Mouse (Mus musculus) layer of hippocampus, adult 11-12 months (tissue): ENCODE measurements at regions not wholly inside any gene's neighbourhood (a gene's known extent, or its start where the extent isn't known, plus 50 kb on each side); places are given as distances from the start of the nearest gene placed in this dataset.
"Not testable (repeated sequence)": the region's sequence is repeated elsewhere in the genome, so short reads cannot be mapped to it uniquely, and the experiment has no call there.

Source experiments
- DNase-seq: peaks from one replicate; pipeline ENCODE4 v3.0.0; 2022; ENCODE audit warnings: low spot score

- DNase-seq: no peak
These were observed 58.0 kb upstream of the Dmrta1 start for GRCm38 (mm10) chr4:89621260-89621659.

- peak; percentile 7 for DNase-seq
These were observed 74.5 kb upstream of the Dmrta1 start for GRCm38 (mm10) chr4:89604721-89605120.

GRCm38 (mm10) chr4:89575529-89575928 is 103.7 kb upstream of the Dmrta1 start:
- peak; percentile 48 for DNase-seq

GRCm38 (mm10) chr4:89554711-89555466 is 124.3 kb upstream of the Dmrta1 start:
- no peak for DNase-seq

GRCm38 (mm10) chr4:89552556-89552955 is 126.7 kb upstream of the Dmrta1 start:
- no peak for DNase-seq

- no peak for DNase-seq
These were observed 128.7 kb upstream of the Dmrta1 start for GRCm38 (mm10) chr4:89550515-89550914.

- no peak for DNase-seq
These were observed 146.8 kb upstream of the Dmrta1 start for GRCm38 (mm10) chr4:89532462-89532861.

- no peak for DNase-seq
These were observed 149.0 kb upstream of the Dmrta1 start for GRCm38 (mm10) chr4:89530050-89530911.

- DNase-seq: no peak
These were observed 151.3 kb upstream of the Dmrta1 start for GRCm38 (mm10) chr4:89527966-89528365.

GRCm38 (mm10) chr4:89527326-89527725 is 151.9 kb upstream of the Dmrta1 start:
- no peak for DNase-seq

GRCm38 (mm10) chr4:89525525-89525924 is 153.7 kb upstream of the Dmrta1 start:
- not testable (repeated sequence) for DNase-seq

GRCm38 (mm10) chr4:89524260-89525200 is 154.7 kb upstream of the Dmrta1 start:
- peak; percentile 67 for DNase-seq

GRCm38 (mm10) chr4:89523423-89524259 is 155.6 kb upstream of the Dmrta1 start:
- no peak for DNase-seq

- no peak for DNase-seq
These were observed 161.2 kb upstream of the Dmrta1 start for GRCm38 (mm10) chr4:89518027-89518426.

GRCm38 (mm10) chr4:89515823-89516411 is 163.3 kb upstream of the Dmrta1 start:
- DNase-seq: no peak

- DNase-seq: no peak
These were observed 164.3 kb upstream of the Dmrta1 start for GRCm38 (mm10) chr4:89514981-89515380.

- DNase-seq: no peak
These were observed 168.6 kb upstream of the Dmrta1 start for GRCm38 (mm10) chr4:89510593-89510992.

- no peak for DNase-seq
These were observed 169.4 kb upstream of the Dmrta1 start for GRCm38 (mm10) chr4:89509655-89510391.

GRCm38 (mm10) chr4:89508103-89508763 is 171.0 kb upstream of the Dmrta1 start:
- no peak for DNase-seq
